Mouse (Mus musculus): ENCODE results near the gene Ddr2.

DNA sequence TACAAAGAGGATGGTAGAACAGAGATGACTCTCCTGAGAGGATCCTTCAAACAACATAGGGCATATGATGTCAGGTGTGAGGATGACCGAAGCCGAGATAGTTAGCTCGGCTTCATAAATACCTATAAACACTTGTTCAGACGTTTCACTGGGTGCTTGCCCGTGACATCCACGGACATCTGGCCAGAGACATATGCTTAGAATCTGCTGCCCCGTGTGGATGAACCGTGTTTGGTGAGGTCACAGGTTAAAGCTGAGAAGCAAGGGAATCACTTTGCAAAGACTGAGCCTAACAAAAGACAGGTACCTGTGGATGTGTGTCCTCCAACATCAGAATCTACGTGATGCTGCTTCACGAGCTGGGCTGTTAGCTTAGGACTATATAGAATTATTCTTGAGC lies 1.7 kb upstream of the Ddr2 start:
- no peak for TF ChIP-seq CTCF (IDR thresholded peaks at IDR 0.05; ENCODE audit: control insufficient read depth, insufficient read depth, insufficient read length)
- no peak for TF ChIP-seq MAX (IDR thresholded peaks at IDR 0.05)
